Comparison of ENCODE assay signal across 8 mouse cellular contexts in the genomic region with DNA sequence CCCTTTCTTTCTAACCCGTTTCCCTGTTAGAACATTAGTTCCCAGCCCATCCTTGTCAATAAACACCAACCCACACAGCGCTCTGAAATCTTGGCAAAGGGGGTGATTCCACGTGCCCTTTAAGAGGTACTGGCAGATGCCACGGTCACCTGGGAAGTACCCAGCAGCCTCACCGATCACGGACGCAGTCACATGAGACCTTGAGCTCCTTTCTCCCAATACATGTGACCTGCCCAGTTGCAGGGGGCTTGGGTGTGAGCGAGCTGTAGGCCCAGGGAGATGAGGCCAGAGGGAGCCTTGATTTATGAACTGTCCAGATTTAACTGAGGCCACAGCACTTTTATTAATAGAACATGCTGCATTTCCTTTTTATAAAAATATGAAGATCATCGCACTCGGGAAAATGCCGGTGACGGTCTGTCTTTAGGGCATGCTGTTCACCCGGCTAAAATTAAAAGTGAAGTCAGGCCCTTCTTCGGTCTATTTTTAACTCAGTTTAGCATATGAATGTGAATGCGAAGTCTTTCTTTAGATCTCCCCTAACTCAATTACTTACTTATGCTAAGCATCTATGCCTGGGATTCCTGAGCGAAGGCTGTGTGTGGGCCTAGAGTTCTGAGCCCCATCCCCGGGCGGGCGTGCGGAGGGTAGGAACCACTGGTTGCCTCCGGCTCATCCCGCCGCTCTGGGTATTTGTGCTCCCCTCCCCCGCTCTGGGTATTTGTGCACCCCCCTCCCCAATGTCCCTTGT. TPM values are rescaled to one million over a fixed set of nuclear protein-coding genes. Genes with fewer than 3 reads are reported as not detected.
DNase-seq lines count a peak whose midpoint lies in the region; ATAC-seq lines count a peak whose summit lies in the region.

No protein-coding gene starts in this region.

- 29% methylated on average over 24 of the region's 24 CpGs for WGBS in hindbrain, embryonic 15.5 days

- H3K27ac ChIP-seq in hindbrain, embryonic 15.5 days (replicated peaks) = no peak overlapping the region

- 0 out of 2 replicates have a peak overlapping the region, but pooled peaks have one; percentile 11 for H3K4me2 ChIP-seq in hindbrain, embryonic 15.5 days

- no peaks in the 10 kb centered on the region for H3K27me3 ChIP-seq in hindbrain, embryonic 15.5 days

- no peak overlapping the region for H3K9ac ChIP-seq in hindbrain, embryonic 15.5 days

- peaks cover 13% of the 10 kb centered on the region for H3K4me1 ChIP-seq in hindbrain, embryonic 15.5 days (replicated peaks)

- peak; percentile 80 for DNase-seq in gastrocnemius, adult 18-20 months (ENCODE audit: low spot score)
- no peak for DNase-seq in gastrocnemius, postnatal 4 days (ENCODE audit: low spot score in 2 of 2)
- DNase-seq in cerebellum, adult 9-10 months = peak; percentile 14
- DNase-seq in gastrocnemius, adult 8-10 months (ENCODE audit: low spot score in 2 of 2) = peak; percentile 57 to 72
- DNase-seq in right cerebral cortex, postnatal 4 days = no peak
- DNase-seq in testis, postnatal 10 days (ENCODE audit: low spot score) = no peak
- no peak for DNase-seq in layer of hippocampus, adult 9-10 months (ENCODE audit: low spot score)

- ATAC-seq in hindbrain, embryonic 15.5 days (ENCODE audit: low FRiP score, low read depth) = no peak

- H3K9me3 ChIP-seq in hindbrain, embryonic 15.5 days = no peaks in the 10 kb centered on the region

- H3K36me3 ChIP-seq in hindbrain, embryonic 15.5 days = no peaks in the 10 kb centered on the region

- no peak overlapping the region for H3K4me3 ChIP-seq in hindbrain, embryonic 15.5 days

RNA-seq across cellular contexts. Expression of a gene that starts 20.4 kb away (rescaled TPM):
- 10 to 100 TPM; 75.3 to 75.4 TPM for total RNA-seq in gastrocnemius, adult 18-20 months (2021)
- 10 to 100 TPM; 53.7 to 62.8 TPM for total RNA-seq in gastrocnemius, postnatal 4 days (2021)
- 10 to 100 TPM; 70.2 to 89.8 (median 84.0) TPM for total RNA-seq in gastrocnemius, adult 8-10 months (2022)
- 0.71 and 0.80 TPM in 2 replicates for polyA plus RNA-seq in hindbrain, embryonic 15.5 days (2015; fragmentation: Nextera tagmentation; extraction: Ambion mirVana)

Comparison
In these comparisons a context has a peak if more than half of its experiments do, and no peak if none do; other contexts are left out.
1. DNase-seq: peak in gastrocnemius, adult 18-20 months (single experiment), cerebellum, adult 9-10 months (single experiment) and gastrocnemius, adult 8-10 months (2 of 2); none in gastrocnemius, postnatal 4 days (0 of 2), right cerebral cortex, postnatal 4 days (single experiment), testis, postnatal 10 days (single experiment) and layer of hippocampus, adult 9-10 months (single experiment).